Mouse (Mus musculus) heart, postnatal 0 days (tissue): ENCODE measurements around the gene Etnk2. TPM values are rescaled to one million over a fixed set of nuclear protein-coding genes. Genes with fewer than 3 reads are reported as not detected.

Source experiments
- ATAC-seq: fragments of 200-750 bp; cut with Nextera tagmentation; 2 replicates; pipeline ENCODE4 v1.8.0; 2017; ENCODE audit warnings: low read depth, moderate number of reproducible peaks, moderate library complexity; ENCODE audit not compliant: insufficient read depth
- DNase-seq: peaks from one replicate; pipeline ENCODE4 v3.0.0-alpha.2; 2016; ENCODE audit warnings: low spot score
- H3K27ac ChIP-seq: fragments of 300-500 bp; sonication (generic); 2 replicates; pipeline ENCODE4 v1.5.1; 2014; ENCODE audit warnings: low read depth, mild to moderate bottlenecking
- H3K27me3 ChIP-seq: fragments of 300-500 bp; sonication (generic); 2 replicates; pipeline ENCODE4 v1.6.1; 2014; ENCODE audit warnings: low read length, mixed read lengths; ENCODE audit not compliant: control insufficient read depth, insufficient read depth
- H3K36me3 ChIP-seq: fragments of 300-500 bp; sonication (generic); replicated peaks from 2 replicates; pipeline ENCODE4 v1.6.1; 2014; ENCODE audit warnings: low read length, mixed read lengths; ENCODE audit not compliant: control insufficient read depth, insufficient read depth
- H3K4me1 ChIP-seq: fragments of 300-500 bp; sonication (generic); 2 replicates; pipeline ENCODE4 v1.6.1; 2014; ENCODE audit warnings: antibody characterized with exemption; ENCODE audit not compliant: control insufficient read depth, insufficient read depth
- H3K4me2 ChIP-seq: fragments of 300-500 bp; sonication (generic); 2 replicates; pipeline ENCODE4 v1.6.1; 2014; ENCODE audit warnings: low read depth, mild to moderate bottlenecking, low read length, moderate library complexity
- H3K4me3 ChIP-seq: fragments of 300-500 bp; sonication (generic); 2 replicates; pipeline ENCODE4 v1.5.1; 2014; ENCODE audit warnings: low read depth, low read length
- H3K9ac ChIP-seq: fragments of 300-500 bp; sonication (generic); replicated peaks from 2 replicates; pipeline ENCODE4 v1.6.1; 2014; ENCODE audit warnings: low read depth, low read length, mixed read lengths
- H3K9me3 ChIP-seq: fragments of 300-500 bp; sonication (generic); replicated peaks from 2 replicates; pipeline ENCODE4 v1.6.1; 2016; ENCODE audit warnings: low read length; ENCODE audit not compliant: control insufficient read depth
- CTCF ChIP-seq: IDR thresholded peaks from 2 replicates; pipeline ENCODE4 v1.5.1; 2016; ENCODE audit warnings: antibody characterized with exemption, control low read depth, low read depth
- EP300 ChIP-seq: IDR thresholded peaks from 2 replicates; pipeline ENCODE4 v1.6.1; 2016; ENCODE audit warnings: antibody characterized with exemption, low read depth
- WGBS: fragments of 180-500 bp; shearing (Covaris S2); extraction: QIAGEN DNeasy Blood & Tissue Kit; methylation state at CpG from one replicate; pipeline ENCODE4 v1.1.7; 2014; 5-methylcytosine and 5-hydroxymethylcytosine counted together
- polyA plus RNA-seq: library from polyadenylated mRNA; unstranded; fragments of >200 nt; fragmentation: Nextera tagmentation; extraction: Ambion mirVana; gene quantifications from 2 replicates; pipeline ENCODE4 v1.2.1, GENCODE M21; 2015
- total RNA-seq: library from RNA; depleted of rRNA; stranded (reverse); fragments of >200 nt; gene quantifications from 2 replicates; pipeline ENCODE4 v1.2.3, GENCODE M21; 2014; ENCODE audit warnings: low replicate concordance

Etnk2 gene
- total and polyA plus RNA-seq, 2 experiments from 2014 or later = 0.31 to 0.97 TPM

GRCm38 (mm10) chr1:133321267-133321925, 42.0 kb upstream of the Etnk2 start, which contains the start of gene Kiss1:
Kiss1 (plus strand) TSS chr1:133321875.
- Histone ChIP-seq H3K9ac (no peak within 1 kb of the TSS), H3K4me2 (no peak within 1 kb of the TSS), H3K27me3 (no peaks in the 10 kb centered on the region), H3K36me3 (no peaks in the 10 kb centered on the region), H3K27ac (no peak within 1 kb of the TSS), H3K4me3 (no peak within 1 kb of the TSS), H3K4me1 (no peaks in the 10 kb centered on the region), H3K9me3 (no peaks in the 10 kb centered on the region)
- no peak for ATAC-seq
- no peak for DNase-seq
- TF ChIP-seq CTCF = no peak
- TF ChIP-seq EP300 = no peak
- 80% methylated on average over 13 of the region's 13 CpGs for WGBS

GRCm38 (mm10) chr1:133323333-133323732, 40.0 kb upstream of the Etnk2 start:
- Histone ChIP-seq H3K9ac (no peak overlapping the region), H3K4me1 (no peaks in the 10 kb centered on the region), H3K9me3 (no peaks in the 10 kb centered on the region), H3K27me3 (peaks cover 4% of the 10 kb centered on the region; the same call in 1 of the 2 replicates), H3K4me3 (no peak overlapping the region), H3K27ac (no peak overlapping the region), H3K4me2 (no peak overlapping the region), H3K36me3 (no peaks in the 10 kb centered on the region)
- TF ChIP-seq EP300 = no peak
- no peak for TF ChIP-seq CTCF
- WGBS = 36% methylated on average over 5 of the region's 5 CpGs
- ATAC-seq (0 out of 2 replicates have a peak, but pooled peaks have one; percentile 4), DNase-seq (no peak)

GRCm38 (mm10) chr1:133325951-133326350, 37.4 kb upstream of the Etnk2 start:
- H3K4me1 ChIP-seq = no peaks in the 10 kb centered on the region
- H3K9ac ChIP-seq = no peak overlapping the region
- no peak for TF ChIP-seq EP300
- no peak for TF ChIP-seq CTCF
- H3K27me3 ChIP-seq = peaks cover 25% of the 10 kb centered on the region
- DNase-seq (no peak), ATAC-seq (no peak)
- no peak overlapping the region for H3K4me2 ChIP-seq
- 75% methylated on average over 8 of the region's 8 CpGs for WGBS
- H3K9me3 ChIP-seq = no peaks in the 10 kb centered on the region
- H3K4me3 ChIP-seq = no peak overlapping the region
- H3K36me3 ChIP-seq = no peaks in the 10 kb centered on the region
- H3K27ac ChIP-seq = no peak overlapping the region

- no peaks in the 10 kb centered on the region for H3K36me3 ChIP-seq
- no peak overlapping the region for H3K4me2 ChIP-seq
- no peak for ATAC-seq
- no peaks in the 10 kb centered on the region for H3K9me3 ChIP-seq
- peaks cover 30% of the 10 kb centered on the region for H3K27me3 ChIP-seq
- H3K9ac ChIP-seq = no peak overlapping the region
- H3K4me3 ChIP-seq = no peak overlapping the region
- no peak overlapping the region for H3K27ac ChIP-seq
- DNase-seq = no peak
- WGBS = 54% methylated on average over 5 of the region's 5 CpGs
- TF ChIP-seq EP300 (no peak), CTCF (no peak)
- H3K4me1 ChIP-seq = no peaks in the 10 kb centered on the region
These were observed 36.3 kb upstream of the Etnk2 start for GRCm38 (mm10) chr1:133327094-133327493.

- no peak for ATAC-seq
- Histone ChIP-seq H3K4me2 (no peak overlapping the region), H3K27me3 (peaks cover 30% of the 10 kb centered on the region)
These were observed 35.0 kb upstream of the Etnk2 start for GRCm38 (mm10) chr1:133328299-133328795.

More at GRCm38 (mm10) chr1:133328299-133328795, 35.0 kb upstream of the Etnk2 start:
- 75% methylated on average over 6 of the region's 6 CpGs for WGBS
- no peak overlapping the region for H3K27ac ChIP-seq
- H3K36me3 ChIP-seq = no peaks in the 10 kb centered on the region
- no peaks in the 10 kb centered on the region for H3K9me3 ChIP-seq
- no peak for TF ChIP-seq CTCF
- no peak for TF ChIP-seq EP300
- H3K4me1 ChIP-seq = no peaks in the 10 kb centered on the region
- no peak for DNase-seq
- H3K9ac ChIP-seq = no peak overlapping the region
- no peak overlapping the region for H3K4me3 ChIP-seq
